Mouse (Mus musculus): Measurements from ENCODE around the gene Unc45a.
A peak's percentile ranks its signal among the peaks of the same experiment; 100 is the strongest.

The Unc45a gene

GRCm38 (mm10) chr7:80368009-80368408 is 27.2 kb upstream of the Unc45a start:
- DNase-seq (ENCODE audit: low read depth, low spot score), result no peak

GRCm38 (mm10) chr7:80367232-80367631 is 26.4 kb upstream of the Unc45a start:
- DNase-seq (ENCODE audit: low read depth, low spot score), result no peak

- DNase-seq (ENCODE audit: low read depth, low spot score), result no peak
These were observed 25.0 kb upstream of the Unc45a start for GRCm38 (mm10) chr7:80365759-80366158.

- DNase-seq (ENCODE audit: low read depth, low spot score), result no peak
These were observed 19.6 kb upstream of the Unc45a start for GRCm38 (mm10) chr7:80360435-80360834.

GRCm38 (mm10) chr7:80358039-80358438 is 17.2 kb upstream of the Unc45a start:
- DNase-seq (ENCODE audit: low read depth, low spot score), result no peak

GRCm38 (mm10) chr7:80357156-80357555 is 16.4 kb upstream of the Unc45a start:
- no peak for DNase-seq (ENCODE audit: low read depth, low spot score)

GRCm38 (mm10) chr7:80356351-80356750 is 15.5 kb upstream of the Unc45a start:
- no peak for DNase-seq (ENCODE audit: low read depth, low spot score)

- DNase-seq (ENCODE audit: low read depth, low spot score), result no peak
These were observed 12.1 kb upstream of the Unc45a start for GRCm38 (mm10) chr7:80352920-80353319.

GRCm38 (mm10) chr7:80350808-80351207 is 10.0 kb upstream of the Unc45a start:
- DNase-seq (ENCODE audit: low read depth, low spot score), result no peak

- DNase-seq (ENCODE audit: low read depth, low spot score), result no peak
These were observed 7.1 kb upstream of the Unc45a start for GRCm38 (mm10) chr7:80347670-80348586.

- no peak for DNase-seq (ENCODE audit: low read depth, low spot score)
These were observed 6.0 kb upstream of the Unc45a start for GRCm38 (mm10) chr7:80346830-80347229.

- DNase-seq (ENCODE audit: low read depth, low spot score), result no peak
These were observed 5.4 kb upstream of the Unc45a start for GRCm38 (mm10) chr7:80346173-80346572.

GRCm38 (mm10) chr7:80343270-80344018 is 2.6 kb upstream of the Unc45a start:
- DNase-seq (ENCODE audit: low read depth, low spot score), result no peak

- peak; percentile 95 for DNase-seq (ENCODE audit: low read depth, low spot score)
These were observed 2.1 kb upstream of the Unc45a start, which contains the start of gene Hddc3 for GRCm38 (mm10) chr7:80342858-80343257. TSS of gene Hddc3 (plus strand) at chr7:80343104.

- no peak for DNase-seq (ENCODE audit: low read depth, low spot score)
These were observed 988 bp upstream of the Unc45a start for GRCm38 (mm10) chr7:80341793-80342192.

GRCm38 (mm10) chr7:80339793-80340628 is 794 bp downstream of the Unc45a start:
- DNase-seq (ENCODE audit: low read depth, low spot score), result peak; percentile 96

- peak; percentile 54 for DNase-seq (ENCODE audit: low read depth, low spot score)
These were observed 1.4 kb downstream of the Unc45a start for GRCm38 (mm10) chr7:80339371-80339770.

- DNase-seq (ENCODE audit: low read depth, low spot score), result no peak
These were observed 3.9 kb downstream of the Unc45a start for GRCm38 (mm10) chr7:80336932-80337331.

GRCm38 (mm10) chr7:80334848-80335247 is 6.0 kb downstream of the Unc45a start:
- no peak for DNase-seq (ENCODE audit: low read depth, low spot score)

- no peak for DNase-seq (ENCODE audit: low read depth, low spot score)
These were observed 9.4 kb downstream of the Unc45a start for GRCm38 (mm10) chr7:80331433-80331832.

GRCm38 (mm10) chr7:80330278-80330677 is 10.5 kb downstream of the Unc45a start:
- DNase-seq (ENCODE audit: low read depth, low spot score), result no peak

- no peak for DNase-seq (ENCODE audit: low read depth, low spot score)
These were observed 14.7 kb downstream of the Unc45a start for GRCm38 (mm10) chr7:80326076-80326475.
